Mouse (Mus musculus): Measurements from ENCODE around the gene Spata33.
"Not testable (repeated sequence)": the region's sequence is repeated elsewhere in the genome, so short reads cannot be mapped to it uniquely, and the experiment has no call there.

Gene Spata33

DNA sequence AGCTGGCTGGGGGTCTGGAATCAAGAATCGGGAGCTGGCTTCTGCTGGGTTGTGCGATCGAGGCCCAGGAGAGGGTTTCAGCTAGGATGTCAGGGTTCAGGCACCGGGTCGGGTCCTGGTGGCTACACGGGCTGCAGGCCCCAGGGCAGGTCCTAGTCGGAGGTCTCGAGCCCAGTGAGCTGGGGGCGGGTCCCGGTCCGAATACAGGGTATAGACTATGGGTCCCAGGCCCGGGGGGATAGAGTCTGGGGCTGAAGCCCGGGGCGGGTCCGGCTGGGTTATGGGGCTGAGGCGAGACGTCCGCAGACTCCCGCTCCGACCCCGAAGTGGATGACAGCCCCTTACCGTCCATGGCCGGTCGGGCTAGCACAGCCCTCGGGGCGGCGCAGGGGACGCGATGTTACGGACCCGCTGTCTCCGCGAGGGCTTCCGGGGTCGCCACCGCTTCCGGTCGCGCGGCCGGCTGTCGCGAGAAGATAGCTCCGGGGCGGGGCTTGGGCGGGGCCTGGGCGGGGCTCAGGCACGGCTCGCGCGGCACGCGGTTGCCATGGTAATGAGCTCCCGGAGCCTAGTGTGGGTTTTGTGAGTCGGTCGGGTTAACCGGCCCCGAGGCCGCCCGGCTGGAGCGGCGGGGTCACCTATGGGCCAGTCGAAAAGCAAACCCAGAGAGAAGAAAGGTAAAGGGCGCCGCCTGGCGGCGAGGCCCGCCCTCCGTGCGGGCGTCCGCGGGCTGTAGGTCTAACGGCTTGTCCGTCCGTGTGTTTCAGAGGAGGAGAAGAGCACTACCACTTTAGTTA is at the start of gene Spata33, which contains the start of gene Chmp1a:
Spata33 (plus strand) TSS at position 512 of the 797 bp plus-strand sequence.
Chmp1a (minus strand) TSS at position 443 of the 797 bp plus-strand sequence.
- DNase-seq: peak; percentile 88 to 94

DNA sequence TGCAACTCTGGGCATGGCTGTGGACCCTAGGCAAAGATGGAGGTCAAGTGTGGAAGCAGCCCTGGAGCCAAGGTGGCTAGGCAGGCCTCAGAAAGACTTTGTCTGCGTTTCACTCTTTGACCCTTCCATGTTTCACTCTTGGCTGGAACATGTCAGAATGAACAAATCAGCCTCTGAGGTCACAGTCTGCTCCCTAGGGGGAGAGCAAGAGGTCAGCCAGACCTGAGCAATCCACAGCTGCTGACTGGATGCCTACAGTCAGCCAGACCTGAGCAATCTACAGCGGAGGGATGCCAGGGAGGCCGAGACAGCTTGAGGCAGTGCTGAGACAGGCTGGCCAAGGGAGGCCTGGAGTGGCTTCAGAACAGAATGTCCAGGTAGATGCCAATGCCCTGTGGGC is 31.2 kb upstream of the Spata33 start:
- DNase-seq: peak; percentile 31 to 52

DNA sequence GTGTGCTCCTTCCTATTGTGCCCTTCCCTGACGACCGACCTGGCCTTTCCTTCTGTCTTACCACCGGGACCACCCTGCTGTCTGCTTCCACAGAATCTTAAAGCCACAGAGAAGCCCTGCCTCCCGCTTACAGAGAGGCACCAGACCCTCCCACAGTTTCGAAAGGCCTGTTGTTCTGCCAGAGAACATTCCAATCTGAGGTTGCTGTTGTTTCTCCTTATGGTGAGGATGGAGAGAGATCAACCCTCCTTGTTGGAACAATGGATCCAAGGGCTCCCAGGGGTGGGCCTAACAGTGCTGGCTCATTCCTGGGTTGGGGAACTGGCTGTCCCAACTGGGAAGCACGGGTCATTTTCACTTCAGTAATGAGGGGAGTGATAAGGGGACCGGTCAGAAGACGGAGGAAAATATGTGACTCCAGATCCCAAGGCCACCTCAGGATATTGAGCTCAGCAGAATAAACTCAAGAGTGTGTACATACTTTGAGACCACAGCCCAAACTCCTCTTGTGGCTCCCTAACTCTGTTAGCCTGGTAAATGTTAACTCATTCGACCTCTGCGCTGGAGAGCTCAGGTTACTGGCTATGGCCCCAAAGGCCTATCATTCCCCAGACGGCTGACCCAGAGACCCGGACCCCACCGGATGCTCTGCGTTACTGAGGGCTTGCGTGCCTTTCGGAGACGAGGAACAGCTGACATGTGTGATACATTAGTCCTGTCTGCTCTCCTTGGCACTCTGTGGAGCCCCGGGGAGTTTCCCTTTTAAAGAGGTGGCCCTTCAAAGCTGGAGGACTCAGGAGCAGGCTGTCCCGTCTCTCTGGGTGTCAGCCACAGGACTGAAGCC is 26.8 kb upstream of the Spata33 start, which contains the start of gene Dpep1:
Dpep1 (plus strand) TSS at position 677 of the 844 bp plus-strand sequence.
- peak; percentile 58 to 79 for DNase-seq

DNA sequence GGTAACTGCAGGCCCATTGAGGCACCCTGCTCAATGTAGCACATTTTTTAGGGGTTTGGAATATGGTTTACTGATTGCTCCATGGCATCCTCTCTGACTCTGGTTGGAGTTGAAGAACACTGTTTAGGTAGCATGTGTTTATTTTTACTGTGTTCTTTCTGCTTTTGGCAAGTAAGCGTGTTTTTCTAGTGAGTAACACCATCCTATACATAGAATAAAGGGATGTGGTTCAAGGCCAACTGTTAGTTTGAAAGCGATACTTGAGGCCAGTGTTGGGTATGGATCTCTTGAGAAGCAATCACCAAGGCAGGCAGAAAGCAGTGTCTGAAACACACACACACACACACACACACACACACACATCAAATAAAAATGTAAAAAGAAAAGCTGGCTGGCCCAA is 24.6 kb upstream of the Spata33 start:
- DNase-seq: no peak

DNA sequence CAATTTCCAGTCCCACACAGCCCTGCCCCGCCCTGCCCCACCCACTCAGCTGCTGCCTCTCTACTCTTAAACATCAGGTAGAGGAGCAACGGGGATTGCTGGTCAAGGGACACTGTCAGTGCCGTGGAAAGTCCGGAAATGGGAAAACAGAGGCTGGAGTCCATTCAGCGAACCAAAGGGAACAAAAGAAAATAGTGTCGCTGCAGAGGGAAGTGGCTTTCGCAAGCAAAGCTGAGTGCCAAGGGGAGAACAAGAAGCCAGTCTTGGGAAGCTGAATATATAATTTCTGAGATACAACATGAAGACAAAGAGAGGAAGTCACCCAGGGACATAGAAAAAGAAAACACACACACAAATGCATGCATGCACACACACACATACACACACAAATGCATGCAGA is 23.8 kb upstream of the Spata33 start:
- DNase-seq: no peak

DNA sequence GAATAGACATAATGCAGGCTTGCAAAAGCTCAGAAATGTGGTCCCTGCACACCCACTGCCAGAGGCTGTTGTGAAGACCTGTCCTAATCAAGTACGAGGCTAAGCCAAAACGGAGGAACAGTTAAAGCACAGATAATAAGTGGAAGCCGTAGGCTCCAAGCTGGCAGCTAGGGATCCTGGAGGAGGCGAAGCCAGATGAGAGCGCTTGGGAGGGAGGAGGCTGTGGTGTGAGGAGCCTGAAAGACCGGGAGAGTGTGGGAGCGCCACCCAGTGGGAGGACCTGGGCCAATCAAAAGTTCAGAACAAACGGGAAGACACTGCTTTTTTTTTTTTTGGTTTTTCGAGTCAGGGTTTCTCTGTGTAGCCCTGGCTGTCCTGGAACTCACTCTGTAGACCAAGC is 22.0 kb upstream of the Spata33 start:
- DNase-seq: peak; percentile 65 to 70

DNA sequence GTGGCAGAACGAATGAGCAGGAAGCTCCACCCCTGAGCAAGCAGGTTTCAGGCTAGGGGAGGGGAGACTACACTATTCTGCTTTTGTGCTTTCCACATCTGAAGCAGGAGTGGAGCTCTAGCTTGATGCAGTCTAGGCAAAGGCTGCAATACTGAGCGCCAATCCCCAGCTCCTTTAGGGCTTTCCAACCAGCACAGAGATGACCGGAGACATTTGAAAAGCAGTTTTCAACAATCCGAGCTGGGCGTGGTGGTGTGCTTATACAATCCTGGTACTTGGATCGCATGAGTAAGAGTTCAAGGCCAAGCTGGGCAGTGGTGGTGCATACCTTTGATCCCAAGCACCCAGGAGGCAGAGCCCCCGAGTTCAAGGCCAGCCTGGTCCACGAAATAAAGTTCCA is 20.7 kb upstream of the Spata33 start:
- DNase-seq: no peak

DNA sequence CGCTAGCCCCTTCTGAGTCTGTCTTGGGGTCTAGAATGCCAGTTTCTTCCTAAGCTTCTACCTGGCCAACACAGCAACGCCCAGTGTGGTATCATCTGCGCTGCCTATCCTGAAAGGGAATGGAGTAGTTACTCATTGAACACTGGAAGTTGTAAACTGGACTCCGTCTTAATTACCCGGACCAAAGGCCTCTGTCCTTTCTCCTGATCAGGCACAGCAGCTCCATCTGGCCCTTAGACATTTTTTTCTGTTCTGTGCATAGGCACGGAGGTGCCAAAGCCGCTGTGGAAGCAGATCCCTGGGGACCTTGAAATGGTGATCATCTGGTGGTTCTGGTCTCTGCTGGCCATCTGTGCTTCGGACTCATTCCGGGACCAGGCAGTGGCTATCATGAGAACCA is 18.9 kb upstream of the Spata33 start:
- DNase-seq: no peak

DNA sequence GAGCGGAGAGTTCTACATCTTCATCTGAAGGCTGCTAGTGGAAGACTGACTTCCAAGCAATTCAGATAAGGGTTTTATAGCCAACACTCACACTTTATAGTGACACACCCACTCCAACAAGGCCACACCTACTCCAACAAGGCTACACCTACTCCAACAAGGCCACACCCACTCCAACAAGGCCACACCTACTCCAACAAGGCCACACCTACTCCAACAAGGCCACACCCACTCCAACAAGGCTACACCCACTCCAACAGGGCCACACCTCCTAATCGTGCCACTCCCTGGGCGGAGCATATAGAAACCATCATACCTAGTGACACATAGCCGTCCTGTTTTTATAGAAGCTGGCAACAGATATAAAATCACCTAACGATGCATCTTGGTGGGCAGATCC is 15.6 kb upstream of the Spata33 start:
- DNase-seq: not testable (repeated sequence)

DNA sequence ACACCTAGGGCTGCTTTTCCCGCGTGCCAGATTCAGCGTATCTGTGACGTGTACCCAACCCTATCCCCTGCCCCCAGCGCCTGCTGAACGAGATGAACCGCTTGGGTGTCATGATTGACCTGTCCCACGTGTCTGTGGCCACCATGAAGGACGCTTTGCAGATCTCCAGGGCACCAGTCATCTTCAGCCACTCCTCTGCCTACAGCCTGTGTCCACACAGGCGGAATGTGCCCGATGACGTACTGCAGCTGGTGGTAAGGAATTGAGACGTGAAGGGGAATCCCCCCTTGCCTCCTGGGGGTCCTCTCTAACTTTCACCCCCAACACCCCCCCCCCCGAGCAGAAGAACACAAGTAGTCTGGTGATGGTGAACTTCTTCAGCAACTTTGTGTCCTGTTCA is 12.8 kb upstream of the Spata33 start:
- DNase-seq: no peak

DNA sequence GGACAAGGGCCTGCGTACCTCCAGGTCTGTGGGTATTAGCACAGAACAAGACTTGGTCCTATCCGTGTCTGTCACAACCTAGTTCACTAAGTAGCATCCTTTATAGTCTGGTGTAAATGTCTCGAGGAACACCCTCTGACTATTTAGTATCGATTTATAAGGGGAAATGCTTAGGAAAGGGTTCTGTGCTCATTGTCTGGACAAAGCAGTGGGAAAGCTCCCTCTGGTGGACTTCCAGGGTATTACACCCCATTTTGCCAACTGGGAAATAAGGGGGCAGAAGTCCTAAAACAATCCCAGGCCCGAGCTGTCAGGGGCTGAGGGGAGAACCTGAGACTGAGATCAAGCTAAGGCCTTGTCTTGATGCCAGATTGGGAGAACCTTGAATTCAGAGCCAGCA is 10.3 kb upstream of the Spata33 start:
- DNase-seq: peak; percentile 34 to 60

DNA sequence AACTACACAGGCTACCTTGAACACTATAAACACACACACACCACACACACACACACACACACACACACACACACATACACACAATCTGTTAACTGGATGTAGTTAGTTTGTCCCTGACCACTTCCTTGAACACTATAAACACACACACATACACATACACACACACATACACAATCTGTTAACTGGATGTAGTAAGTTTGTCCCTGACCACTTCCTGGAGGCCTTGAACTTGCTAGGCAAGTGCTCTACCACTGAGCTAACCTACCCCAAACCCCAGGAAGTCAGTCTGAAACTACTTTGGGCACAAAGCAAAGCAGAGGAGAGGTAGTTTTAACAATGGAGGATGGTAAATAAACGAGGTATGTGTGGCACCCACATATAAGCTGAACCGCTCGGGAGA is 9.1 kb upstream of the Spata33 start:
- DNase-seq: no peak

DNA sequence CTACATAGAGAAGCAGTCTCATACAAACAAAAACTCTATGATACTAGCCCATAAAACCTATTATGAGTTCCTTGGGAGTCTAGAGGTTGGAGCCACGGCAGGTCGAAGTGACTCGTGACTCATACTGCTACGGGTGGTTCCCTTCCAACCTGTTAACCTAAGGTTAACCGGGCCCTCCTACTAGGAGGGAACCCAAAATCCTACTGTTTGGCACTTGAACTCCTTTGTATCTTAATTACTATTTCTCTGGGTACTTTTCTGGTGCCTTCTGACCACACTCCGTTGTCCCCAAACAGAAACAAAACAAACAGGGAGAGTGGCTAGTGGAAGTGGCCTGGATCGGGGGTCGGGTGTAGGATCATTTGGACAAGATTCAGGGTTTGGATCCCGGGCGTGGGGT is 756 bp upstream of the Spata33 start:
- DNase-seq: no peak

DNA sequence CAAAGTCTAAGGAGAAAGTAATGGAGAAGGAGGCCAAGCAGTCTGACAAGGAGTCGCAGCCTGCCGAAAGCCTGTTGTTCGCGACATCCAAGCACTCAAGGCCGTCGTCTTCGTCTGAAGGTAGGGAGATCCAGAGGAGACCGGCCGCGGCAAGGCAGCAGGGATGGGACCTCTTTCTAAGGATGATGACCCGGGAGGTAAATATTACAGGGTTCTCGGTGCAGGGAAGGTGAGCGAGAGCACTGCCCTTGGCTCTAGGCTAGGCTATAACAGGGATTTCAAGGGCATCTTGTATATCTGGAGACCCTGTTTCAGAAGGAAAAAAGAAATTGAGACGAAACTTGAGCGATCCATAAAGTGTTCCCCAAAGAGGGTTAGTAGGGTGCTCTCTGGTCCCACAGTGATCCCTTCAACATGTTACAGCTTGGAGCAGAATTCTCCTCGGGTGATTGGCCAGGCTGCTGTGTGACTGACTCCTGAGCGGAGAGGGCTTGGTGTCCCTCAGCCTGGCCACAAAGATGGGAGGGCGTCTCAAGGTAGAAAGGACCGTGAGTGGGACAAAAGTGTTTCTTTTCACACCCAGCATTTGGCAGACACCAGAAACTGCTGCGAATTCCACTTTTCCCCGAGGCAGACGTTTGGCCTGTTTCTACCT is 613 bp downstream of the Spata33 start:
- DNase-seq: no peak

DNA sequence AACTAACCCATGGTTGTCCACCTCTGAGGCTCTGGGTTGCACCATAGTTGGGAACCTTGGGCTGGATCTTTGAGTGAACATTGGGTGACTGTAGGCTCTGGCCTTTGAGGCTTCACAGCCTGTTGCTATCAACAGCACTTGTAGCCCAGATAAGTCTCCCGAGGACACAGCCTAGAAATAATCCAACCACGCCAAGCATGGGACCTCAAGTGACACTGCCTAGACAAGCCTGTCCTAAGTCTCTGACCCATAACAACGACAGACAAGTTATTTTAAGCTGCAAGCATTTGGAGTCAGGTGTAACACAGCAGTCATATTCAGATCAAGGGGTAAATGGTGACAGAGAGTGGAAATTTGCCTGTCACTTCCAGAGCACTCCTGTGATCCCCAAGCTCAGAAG is 2.8 kb downstream of the Spata33 start:
- no peak for DNase-seq

DNA sequence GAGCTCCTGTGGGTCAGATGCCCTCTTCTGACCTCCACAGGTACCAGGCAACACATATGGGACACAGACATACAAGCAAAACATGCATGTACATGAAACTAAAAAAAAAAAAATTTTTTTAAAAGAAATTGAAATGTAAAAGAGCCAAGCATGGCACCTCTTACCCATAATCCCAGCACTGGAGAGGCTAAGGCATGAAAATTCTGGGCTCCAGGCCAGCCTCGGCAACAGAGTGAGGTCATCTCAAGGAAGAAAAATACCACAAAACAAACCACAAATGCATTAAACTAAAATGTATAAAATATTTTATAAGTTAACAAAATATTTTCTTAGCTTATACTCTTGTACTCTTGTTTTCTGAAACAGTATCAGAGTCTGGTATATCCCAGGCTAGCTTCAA is 8.3 kb downstream of the Spata33 start:
- DNase-seq: no peak

DNA sequence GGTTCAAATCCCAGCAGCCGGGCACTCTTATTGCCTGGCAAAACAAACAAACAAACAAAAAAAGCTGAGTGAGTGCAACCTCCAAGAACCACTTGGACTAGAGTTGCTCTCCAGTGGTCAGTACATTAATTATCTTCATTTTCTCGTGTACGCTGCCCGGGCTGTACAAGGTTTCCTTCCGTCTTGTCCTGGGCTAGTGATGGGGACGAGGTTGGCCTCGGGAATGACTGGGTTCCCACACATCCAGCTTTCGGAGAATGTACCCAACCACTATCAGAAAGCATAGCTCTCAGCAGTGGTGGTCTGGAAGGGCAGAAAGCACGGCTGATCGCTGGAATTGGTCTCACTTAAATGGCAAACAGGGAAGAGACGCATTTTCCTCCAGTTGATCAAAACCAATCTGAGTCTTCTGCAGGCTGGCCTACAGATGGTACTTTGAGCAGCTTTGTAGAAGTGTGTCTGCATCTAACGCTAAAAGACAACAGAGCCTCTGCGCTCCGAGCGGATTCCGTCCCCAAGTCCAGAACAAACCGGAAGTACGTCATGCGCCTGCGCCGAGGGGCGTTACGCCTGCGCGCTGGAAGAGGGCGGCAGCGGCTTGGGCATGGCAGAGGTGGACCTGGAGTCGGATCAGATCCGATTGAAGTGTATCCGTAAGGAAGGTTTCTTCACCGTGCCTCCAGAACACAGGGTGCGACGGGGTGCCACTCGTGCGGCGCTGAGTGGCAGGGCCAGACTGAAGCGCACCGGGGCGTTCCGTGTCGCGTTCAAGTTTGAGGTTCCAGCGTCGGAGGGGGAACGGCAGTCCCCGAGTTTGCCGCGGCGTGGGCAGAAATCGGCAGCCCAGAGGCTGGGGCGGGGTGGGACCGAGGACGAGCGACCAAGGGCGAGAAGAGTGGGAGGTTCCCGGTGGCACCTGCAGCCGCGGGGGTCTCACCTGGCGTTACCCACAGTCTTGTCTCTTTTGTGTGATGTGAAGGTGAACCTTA is 11.9 kb downstream of the Spata33 start, which contains the start of gene Cdk10:
Cdk10 (plus strand) TSS at position 565 of the 989 bp plus-strand sequence.
- peak; percentile 93 to 95 for DNase-seq

DNA sequence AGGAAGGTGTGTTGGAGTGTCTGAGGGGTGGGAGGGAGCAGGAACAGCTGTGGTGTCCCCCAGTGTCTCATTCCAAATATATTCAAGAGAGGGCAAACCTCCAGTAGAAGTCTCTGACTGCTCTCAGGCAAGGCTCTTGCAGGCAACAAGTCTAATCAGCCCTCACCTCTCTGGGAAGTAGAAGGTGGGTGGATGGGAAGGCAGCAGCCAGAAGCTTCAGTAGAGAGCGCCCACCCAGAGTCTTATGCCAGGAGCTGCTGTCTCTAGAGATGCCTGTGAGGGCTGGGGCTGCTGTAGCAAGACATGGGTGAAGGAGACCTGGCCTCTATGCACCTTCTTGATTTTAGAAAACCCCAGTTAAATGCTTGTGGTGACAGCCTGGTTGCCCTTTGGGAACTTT is 15.8 kb downstream of the Spata33 start:
- no peak for DNase-seq

DNA sequence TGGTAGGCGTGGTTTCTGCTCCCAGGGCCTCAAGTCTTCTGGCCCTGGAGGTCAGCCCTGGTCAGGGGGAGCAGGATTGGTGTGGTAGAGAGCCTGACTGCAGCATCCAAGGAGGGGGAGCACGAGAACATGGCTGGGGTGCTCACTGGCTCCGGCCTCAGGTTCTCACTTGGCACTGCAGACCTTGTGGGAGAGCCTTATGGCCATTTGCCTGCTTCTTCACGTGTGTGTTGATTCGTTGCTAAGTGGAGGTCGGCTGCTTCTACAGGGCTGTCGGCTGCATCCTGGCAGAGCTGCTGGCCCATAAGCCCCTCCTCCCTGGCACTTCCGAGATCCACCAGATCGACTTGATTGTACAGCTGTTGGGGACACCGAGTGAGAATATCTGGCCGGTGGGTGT is 17.7 kb downstream of the Spata33 start:
- not testable (repeated sequence) for DNase-seq

DNA sequence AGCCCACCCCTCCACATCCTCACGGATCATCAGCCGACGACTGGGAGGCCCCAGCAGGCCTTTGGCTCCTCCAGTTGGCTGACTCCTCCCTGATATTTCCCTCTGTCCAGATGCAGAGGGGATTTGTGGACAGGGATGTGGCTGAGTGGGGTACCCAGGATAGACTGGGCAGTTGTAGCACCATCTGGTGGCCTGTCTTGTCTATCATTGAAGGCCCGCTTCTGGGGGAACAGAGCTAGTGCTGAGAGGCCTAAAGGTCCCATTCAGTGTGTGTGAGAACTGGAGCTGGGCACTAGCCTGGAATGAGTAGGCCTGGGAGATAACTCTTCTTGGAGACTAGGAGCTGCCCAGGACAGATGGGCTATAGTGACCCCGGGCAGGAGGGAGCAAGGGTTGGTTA is 19.1 kb downstream of the Spata33 start:
- DNase-seq: no peak

DNA sequence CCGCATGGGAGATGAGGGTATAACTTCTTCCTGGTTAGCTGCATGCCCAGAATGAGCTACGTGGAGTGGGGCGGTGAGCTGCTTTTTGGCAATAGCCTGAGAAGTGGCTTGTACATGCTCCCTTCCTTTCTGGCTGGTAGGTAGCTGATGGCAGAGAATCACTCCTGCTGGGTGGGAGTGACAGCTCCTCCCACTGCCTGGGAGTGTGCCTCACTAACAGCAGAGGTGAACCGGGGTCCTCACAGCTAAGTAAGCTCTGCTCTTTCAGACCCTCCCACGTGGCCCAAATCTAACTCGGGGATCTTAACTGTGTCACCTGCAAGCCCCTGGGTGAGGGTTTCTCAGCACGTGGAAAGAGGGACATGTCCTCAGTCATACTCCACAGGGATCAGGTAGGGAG is 19.9 kb downstream of the Spata33 start:
- no peak for DNase-seq

DNA sequence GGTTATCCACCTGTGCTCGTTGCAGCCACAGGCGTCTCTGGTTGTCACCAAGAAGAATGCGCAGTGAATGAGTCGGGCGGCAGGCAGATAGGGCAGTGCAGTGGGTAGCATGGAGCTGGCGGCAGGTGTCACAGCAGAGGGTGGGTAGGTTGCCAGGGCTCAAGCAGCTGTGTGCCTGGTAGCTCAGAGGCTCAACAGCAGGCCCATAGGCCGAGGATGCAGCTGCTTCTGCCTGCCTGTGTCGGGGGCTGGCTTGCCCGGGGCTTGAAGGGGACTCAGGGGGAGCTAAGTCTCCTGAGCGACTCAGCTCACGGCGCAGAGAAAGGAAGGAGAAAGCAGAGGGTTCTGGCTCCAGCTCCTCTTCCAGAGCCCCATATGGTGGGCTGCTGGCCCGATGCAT is 20.7 kb downstream of the Spata33 start:
- no peak for DNase-seq
